Mouse (Mus musculus) Patski (cell line): ENCODE results near the gene Psmd3. TPM values are rescaled to one million over a fixed set of nuclear protein-coding genes. Genes with fewer than 3 reads are reported as not detected.
"Not testable (repeated sequence)": the region's sequence is repeated elsewhere in the genome, so short reads cannot be mapped to it uniquely, and the experiment has no call there.

Source experiments
- ATAC-seq: fragments of 100-300 bp; one replicate; pipeline ENCODE4 v1.8.0; 2021
- CTCF ChIA-PET: fragments of 350-600 bp; sonication (Branson Sonifier 250); formaldehyde crosslinking; loops from one replicate; lab custom pipeline; 2022; ENCODE audit warnings: inconsistent platforms; lab: Charles Lee
- POLR2A ChIA-PET: fragments of 350-600 bp; sonication (Branson Sonifier 250); formaldehyde crosslinking; loops from one replicate; lab custom pipeline; 2022; ENCODE audit warnings: antibody characterized with exemption, inconsistent platforms; lab: Charles Lee
- DNase-seq: peaks from one replicate; pipeline ENCODE4 v3.0.0-alpha.2; 2011; ENCODE audit warnings: low read depth, low spot score
- H3K27me3 ChIP-seq: fragments of 371-371 bp; one replicate; pipeline ENCODE4 v1.5.1; 2021
- CTCF ChIP-seq: fragments of 100-300 bp; IDR thresholded peaks from one replicate; pipeline ENCODE4 v1.5.1; 2021
- in situ Hi-C: fragments of 300-500 bp; cut with MboI; formaldehyde crosslinking; loops from 3 replicates; pipeline ENCODE4 v1.11.1; 2018; ENCODE audit warnings: low pct_unique_long_range_greater_than_20kb, mixed read lengths
- polyA plus RNA-seq: library from polyadenylated mRNA; unstranded; gene quantifications from one replicate; pipeline ENCODE4 v1.2.3, GENCODE M21; 2021

Gene Psmd3
- polyA plus RNA-seq, 1 experiment from 2014 or later, result 161 TPM

DNA sequence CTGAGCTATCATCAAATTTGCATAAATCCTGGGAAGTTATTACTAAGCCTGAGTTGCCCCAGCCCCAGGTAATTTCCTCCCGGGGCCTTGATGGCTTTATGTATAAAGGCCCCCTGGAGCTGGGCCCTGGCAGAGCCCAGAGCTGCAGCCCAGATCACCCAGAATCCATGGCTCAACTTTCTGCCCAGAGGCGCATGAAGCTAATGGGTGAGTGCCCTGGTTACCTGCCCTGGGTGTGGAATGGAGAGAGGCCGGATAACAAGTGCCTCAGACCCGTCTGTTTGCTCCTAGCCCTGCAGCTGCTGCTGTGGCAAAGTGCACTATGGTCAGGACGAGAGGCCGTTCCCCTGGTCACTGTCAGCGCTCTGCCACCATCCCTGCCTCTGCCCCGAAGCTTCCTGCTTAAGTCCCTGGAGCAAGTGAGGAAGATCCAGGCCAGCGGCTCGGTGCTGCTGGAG lies 18.9 kb downstream of the Psmd3 start, which contains the start of gene Csf3:
Csf3 (plus strand) TSS at position 51 of the 458 bp plus-strand sequence.
- ChIA-PET POLR2A (interaction anchor here (1.3 to 1.5 kb wide), 2 partner anchors 40 to 85 kb away, joined by 3 to 5 read pairs; no protein-coding TSS in a partner anchor), CTCF (interaction anchor here (1.3 to 7.1 kb wide), 7 partner anchors 10 to 108 kb away, joined by 3 to 85 read pairs (median 6); no protein-coding TSS in a partner anchor)
- H3K27me3 ChIP-seq, result no peaks in the 10 kb centered on the region
- no peak for ATAC-seq
- in situ Hi-C loops, result loop anchor here (5.0 to 10.0 kb wide), 2 partner anchors 86 to 234 kb away; no protein-coding TSS in a partner anchor
- TF ChIP-seq CTCF, result no peak
- no peak for DNase-seq

DNA sequence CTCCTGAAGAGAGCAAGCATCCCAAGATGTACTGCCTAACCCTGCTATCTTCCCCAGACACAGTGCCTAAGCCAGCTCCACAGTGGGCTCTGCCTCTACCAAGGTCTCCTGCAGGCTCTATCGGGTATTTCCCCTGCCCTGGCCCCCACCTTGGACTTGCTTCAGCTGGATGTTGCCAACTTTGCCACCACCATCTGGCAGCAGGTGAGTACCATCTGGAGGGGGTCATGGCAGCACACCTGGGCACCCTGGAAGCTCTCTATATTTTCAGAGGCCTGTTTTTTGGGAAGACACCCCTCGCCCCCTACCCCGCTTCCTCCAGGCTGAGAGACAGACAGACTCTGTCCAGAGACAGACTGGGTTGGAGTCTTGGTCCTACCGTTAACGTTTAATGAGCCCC lies 20.0 kb downstream of the Psmd3 start:
- no peak for TF ChIP-seq CTCF
- no peaks in the 10 kb centered on the region for H3K27me3 ChIP-seq
- ChIA-PET CTCF (interaction anchor here (6.3 to 7.1 kb wide), 2 partner anchors 9 to 84 kb away, joined by 38 to 85 read pairs; no protein-coding TSS in a partner anchor), POLR2A (no interaction called here)
- in situ Hi-C loops, result loop anchor here (5.0 to 10.0 kb wide), 2 partner anchors 85 to 232 kb away; no protein-coding TSS in a partner anchor
- DNase-seq, result no peak
- no peak for ATAC-seq

DNA sequence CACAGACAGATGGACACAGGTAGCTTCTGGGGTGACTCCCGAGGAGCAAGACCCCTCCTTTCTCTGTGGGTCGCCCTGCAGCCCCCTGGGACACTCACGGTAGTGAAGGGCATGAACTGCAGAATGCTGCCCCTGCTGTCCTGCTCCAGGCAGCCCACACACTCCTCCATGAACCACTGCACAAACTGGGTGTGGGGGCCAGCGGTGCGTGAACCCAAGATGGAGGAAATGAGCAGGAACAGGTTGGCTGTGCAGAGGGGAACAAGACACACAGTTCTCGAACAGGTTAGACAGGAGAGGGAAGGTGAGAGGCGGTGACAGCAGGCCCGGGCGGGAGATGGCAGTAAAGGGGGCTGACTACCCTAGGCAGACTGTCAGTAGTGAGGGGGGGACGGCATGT lies 22.7 kb downstream of the Psmd3 start:
- H3K27me3 ChIP-seq, result no peaks in the 10 kb centered on the region
- ChIA-PET POLR2A (interaction anchor here (0.7 kb wide), 1 partner anchor 82 kb away, joined by 3 read pairs; no protein-coding TSS in a partner anchor), CTCF (interaction anchor here (1.2 to 1.5 kb wide), 3 partner anchors 11 to 82 kb away, joined by 3 to 6 read pairs (median 4); no protein-coding TSS in a partner anchor)
- no peak for ATAC-seq
- TF ChIP-seq CTCF, result no peak
- in situ Hi-C loops, result loop anchor here (10.0 kb wide), 1 partner anchor 230 kb away; no protein-coding TSS in a partner anchor
- no peak for DNase-seq

DNA sequence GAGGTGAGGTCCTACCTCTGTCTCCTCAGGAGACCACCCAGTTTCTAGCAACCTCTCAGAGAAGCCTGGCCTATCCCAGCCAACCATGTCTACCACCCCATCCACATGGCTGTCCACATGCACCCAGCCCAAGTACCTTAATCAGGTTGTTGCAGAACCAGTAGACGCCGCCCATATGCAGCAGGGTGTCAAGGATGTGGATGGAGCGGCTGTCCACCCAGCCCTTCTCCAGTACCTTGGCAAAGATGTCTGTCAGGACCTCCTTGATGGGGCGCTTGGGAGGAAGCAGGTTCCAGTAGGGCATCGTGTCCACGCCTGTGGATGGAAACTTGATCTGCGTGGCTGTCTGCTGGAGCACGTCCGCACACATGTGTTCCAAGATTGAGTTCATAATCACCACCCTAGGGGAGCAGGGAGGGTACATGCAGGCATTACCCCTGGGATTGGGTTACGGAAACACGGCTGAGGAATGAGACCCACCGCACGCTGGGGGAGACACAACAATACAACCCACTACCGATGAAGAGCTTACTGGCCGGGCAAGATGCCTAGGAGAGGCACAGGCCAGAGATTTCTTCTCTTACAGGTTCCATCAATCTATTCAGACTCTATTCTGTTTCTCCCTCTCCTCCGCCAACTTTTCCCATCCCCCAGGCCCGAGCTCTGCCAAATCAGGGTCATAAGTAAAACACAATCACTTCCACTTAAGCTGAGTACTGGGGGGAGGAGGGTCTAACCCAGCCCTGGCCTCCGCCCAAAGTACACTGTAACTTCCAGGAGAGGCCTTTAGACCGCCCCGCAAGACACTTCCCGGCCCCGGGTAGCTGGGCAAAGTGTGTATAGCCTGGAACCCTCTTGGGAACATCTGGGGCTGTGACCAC lies 25.3 kb downstream of the Psmd3 start:
- in situ Hi-C loops, result loop anchor here (10.0 kb wide), 1 partner anchor 227 kb away; no protein-coding TSS in a partner anchor
- no peak for ATAC-seq
- no peak for TF ChIP-seq CTCF
- no peaks in the 10 kb centered on the region for H3K27me3 ChIP-seq
- ChIA-PET POLR2A (interaction anchor here (0.7 to 1.3 kb wide), 4 partner anchors 10 to 67 kb away, joined by 3 read pairs; partner anchors contain the start of gene Nr1d1), CTCF (interaction anchor here (0.9 to 5.7 kb wide), 3 partner anchors 12 to 79 kb away, joined by 4 to 41 read pairs (median 6); no protein-coding TSS in a partner anchor)
- DNase-seq, result no peak

DNA sequence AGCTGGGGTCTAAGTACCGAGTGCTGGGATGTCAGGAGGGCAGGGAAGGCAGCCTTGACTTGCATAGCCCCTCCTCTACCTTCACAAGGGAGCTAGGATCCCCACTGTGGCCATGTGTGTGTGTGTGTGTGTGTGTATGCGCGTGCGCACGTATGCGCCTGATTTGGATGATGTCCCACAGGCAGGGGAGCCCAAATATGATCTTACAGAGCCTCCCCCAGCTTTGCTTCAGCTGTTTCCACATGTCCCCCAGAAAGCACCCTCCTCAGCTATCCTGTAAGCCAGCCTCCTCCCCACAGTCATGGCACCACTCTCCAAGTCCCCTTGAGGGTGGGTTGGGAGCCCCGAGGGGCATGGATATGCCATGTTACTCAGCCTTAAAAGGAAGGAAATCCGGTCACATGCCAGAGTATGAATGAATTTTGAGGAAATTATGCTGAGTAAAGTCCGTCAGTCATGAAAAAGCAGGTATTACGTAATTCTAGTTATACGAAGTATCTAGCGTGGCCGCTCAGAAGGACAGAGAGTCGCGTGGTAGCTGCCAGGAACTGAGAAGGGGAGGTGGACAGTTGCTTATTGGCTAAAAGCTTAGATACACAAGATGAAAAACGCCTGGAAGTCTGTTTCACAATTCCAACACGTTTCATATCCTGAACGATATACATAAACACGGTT lies 26.1 kb downstream of the Psmd3 start:
- in situ Hi-C loops, result loop anchor here (10.0 kb wide), 1 partner anchor 226 kb away; no protein-coding TSS in a partner anchor
- DNase-seq (no peak), ATAC-seq (no peak)
- no peaks in the 10 kb centered on the region for H3K27me3 ChIP-seq
- ChIA-PET POLR2A (interaction anchor here (0.6 to 1.3 kb wide), 6 partner anchors 9 to 99 kb away, joined by 3 to 6 read pairs (median 3); partner anchors contain the start of gene Nr1d1), CTCF (interaction anchor here (0.9 to 5.7 kb wide), 6 partner anchors 9 to 78 kb away, joined by 3 to 85 read pairs (median 6); partner anchors contain the start of gene Csf3)
- no peak for TF ChIP-seq CTCF

DNA sequence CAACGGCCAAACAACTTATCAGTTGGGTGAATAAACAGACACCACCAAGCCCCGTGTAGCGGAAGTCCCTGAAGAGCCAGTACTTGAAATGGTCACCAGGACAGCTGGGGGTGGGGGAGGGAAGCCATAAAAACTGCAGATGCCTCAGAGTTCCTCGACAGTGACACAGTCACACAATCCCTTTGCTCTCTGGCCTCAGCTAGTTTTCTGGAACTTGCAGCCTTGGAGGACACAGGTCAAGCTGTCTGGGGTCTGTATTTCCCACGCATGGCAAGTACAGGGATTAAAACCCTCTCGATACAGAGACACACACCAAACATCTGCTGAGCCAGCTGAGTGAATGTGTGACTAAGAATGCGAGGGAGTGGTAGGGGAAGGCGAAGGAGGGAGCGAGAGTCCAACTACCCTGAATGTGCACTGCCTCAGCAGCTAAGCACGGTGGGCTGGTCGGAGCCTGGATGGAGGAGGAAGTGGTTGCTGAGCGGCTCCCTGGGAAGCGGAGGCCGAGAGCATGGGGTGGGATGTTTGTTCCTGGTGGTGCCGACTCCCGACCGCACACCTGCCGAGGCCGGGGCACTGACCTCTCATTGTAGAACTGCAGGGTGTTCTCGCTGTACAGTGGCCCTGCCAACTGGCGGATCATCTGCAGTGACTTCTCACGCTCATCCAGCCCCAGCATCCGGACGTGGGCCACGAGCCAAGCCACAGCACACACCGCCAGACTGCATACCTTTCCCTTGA lies 26.8 kb downstream of the Psmd3 start:
- no peak for TF ChIP-seq CTCF
- no peaks in the 10 kb centered on the region for H3K27me3 ChIP-seq
- ChIA-PET POLR2A (interaction anchor here (0.6 to 1.1 kb wide), 2 partner anchors 10 to 99 kb away, joined by 3 to 6 read pairs; no protein-coding TSS in a partner anchor), CTCF (interaction anchor here (1.0 to 5.7 kb wide), 7 partner anchors 9 to 78 kb away, joined by 3 to 85 read pairs (median 7); partner anchors contain the start of gene Csf3)
- DNase-seq (peak; percentile 81), ATAC-seq (peak; percentile 40)
- in situ Hi-C loops, result loop anchor here (10.0 kb wide), 1 partner anchor 226 kb away; no protein-coding TSS in a partner anchor

DNA sequence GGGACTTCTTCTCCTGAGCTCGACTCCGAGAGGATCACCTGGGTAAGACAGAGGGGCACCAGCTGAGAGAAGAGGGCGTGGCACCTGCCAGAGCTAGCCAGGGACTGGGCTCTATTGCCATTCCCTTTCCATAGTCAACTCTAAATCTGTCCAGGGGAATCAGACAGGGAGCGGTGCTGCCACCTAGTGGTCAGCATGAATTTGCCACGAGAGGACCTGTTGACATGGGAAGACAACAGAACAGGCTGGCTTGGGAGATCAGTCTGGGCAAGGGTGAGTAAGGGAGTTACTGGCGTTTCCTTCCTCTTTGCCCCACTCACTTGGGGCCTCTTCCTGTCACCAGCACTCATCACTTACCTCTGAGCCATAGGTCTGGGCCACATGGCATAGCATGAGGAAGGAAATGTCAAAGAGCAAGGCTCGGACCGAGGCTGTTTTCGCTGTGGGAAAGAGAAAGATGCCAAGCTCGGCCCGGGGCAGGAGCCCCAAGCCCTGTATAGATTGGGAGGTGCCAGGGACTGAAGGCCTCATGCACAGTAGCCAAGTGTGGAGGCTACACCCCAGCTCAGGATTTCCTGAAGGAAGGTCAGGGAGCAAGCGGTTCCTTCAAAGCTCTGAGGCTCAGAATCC lies 28.2 kb downstream of the Psmd3 start:
- DNase-seq, result no peak
- H3K27me3 ChIP-seq, result no peaks in the 10 kb centered on the region
- in situ Hi-C loops, result no loop called here
- no peak for ATAC-seq
- CTCF ChIA-PET, result interaction anchor here (0.7 to 5.7 kb wide), 12 partner anchors 9 to 119 kb away, joined by 3 to 85 read pairs (median 6); partner anchors contain the start of gene Csf3
- POLR2A ChIA-PET, result interaction anchor here (1.1 to 1.2 kb wide), 3 partner anchors 10 to 79 kb away, joined by 3 to 4 read pairs (median 4); no protein-coding TSS in a partner anchor
- TF ChIP-seq CTCF, result no peak

DNA sequence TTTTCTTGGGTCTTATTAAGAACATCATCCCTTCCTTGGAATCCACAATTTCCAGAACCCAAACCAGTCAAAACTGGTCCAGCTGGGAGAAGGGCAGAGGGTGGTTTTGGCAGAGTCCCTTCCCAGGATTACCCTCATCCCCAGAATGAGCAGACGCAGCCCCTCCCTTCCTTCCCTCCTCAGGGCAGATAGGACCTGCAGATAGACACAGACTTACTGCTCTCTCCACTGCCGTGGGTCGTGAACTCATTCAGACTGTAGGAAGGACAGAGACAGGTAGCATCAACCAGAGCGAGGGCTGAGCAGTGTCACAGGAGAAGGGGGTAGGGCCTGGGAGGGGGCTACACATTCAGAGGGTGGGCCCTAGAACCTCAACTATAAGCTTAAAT lies 28.7 kb downstream of the Psmd3 start:
- CTCF ChIA-PET, result interaction anchor here (0.7 to 5.7 kb wide), 11 partner anchors 9 to 119 kb away, joined by 3 to 85 read pairs (median 6); partner anchors contain the start of gene Csf3
- DNase-seq (no peak), ATAC-seq (no peak)
- in situ Hi-C loops, result no loop called here
- POLR2A ChIA-PET, result interaction anchor here (1.1 kb wide), 1 partner anchor 11 kb away, joined by 3 read pairs; no protein-coding TSS in a partner anchor
- no peaks in the 10 kb centered on the region for H3K27me3 ChIP-seq
- no peak for TF ChIP-seq CTCF

DNA sequence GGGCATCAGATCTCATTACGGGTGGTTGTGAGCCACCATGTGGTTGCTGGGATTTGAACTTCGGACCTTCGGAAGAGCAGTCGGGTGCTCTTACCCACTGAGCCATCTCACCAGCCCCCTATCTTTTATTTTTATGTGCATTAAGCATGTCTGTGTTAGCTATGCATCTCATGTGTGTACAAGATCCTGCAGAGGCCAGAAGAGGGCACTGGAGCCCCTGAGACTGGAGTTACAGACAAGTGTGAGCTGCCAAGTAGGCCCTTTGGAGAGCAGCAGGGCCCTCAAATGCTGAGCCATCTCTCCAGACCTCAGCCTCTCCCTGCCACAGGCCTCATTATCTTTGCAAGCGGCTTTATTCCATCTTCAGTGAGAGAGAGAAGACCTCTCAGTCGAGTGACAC lies 29.7 kb downstream of the Psmd3 start:
- H3K27me3 ChIP-seq, in situ Hi-C loops, DNase-seq, POLR2A ChIA-PET, ATAC-seq: not testable (repeated sequence)
- CTCF ChIA-PET, result interaction anchor here (1.2 to 5.7 kb wide), 7 partner anchors 8 to 75 kb away, joined by 4 to 85 read pairs (median 6); partner anchors contain the start of gene Csf3
